Mouse (Mus musculus): Measurements from ENCODE around the gene Cplx3. TPM values are rescaled to one million over a fixed set of nuclear protein-coding genes. Genes with fewer than 3 reads are reported as not detected.

Gene Cplx3
- total RNA-seq, 2 experiments from 2014 or later, result 1.9 to 4.7 TPM

DNA sequence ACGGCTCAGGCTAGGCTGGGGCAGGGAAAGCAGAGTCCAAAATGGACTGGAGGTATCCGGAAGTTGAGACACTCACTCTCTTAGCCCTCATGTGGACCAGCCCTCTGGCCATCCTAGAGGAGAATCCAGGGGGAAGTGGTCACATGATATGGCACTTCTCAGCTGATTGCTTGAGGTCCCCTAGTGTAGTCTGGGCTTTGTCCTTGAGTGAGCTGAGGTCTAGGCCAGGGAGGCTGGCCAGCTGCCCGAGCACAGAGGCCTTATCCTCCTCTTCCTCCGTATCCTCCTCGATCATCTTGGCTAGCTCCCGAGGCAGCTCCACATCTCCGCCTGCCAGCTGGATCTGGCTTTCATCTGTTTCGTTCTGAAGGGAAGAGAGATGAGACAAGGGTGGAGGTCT lies 4.0 kb downstream of the Cplx3 start:
- DNase-seq (ENCODE audit: low spot score in 2 of 2), result no peak

DNA sequence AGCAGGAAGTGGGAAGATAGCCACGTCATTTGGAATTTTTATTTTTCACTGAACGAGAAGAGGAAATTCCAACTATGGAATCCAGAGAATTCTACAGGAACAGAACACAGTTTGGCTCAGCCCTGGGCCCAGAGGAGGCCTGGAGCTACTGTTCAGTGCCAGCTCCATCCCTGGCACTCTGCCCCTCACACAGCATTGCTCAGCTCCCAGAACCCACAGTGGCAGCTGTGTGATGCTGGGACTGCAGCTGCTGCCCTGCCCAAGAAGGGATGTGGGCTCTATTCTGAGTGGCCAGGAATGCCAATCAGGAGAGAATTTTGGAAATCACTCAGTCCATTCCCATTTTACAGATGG lies 4.8 kb downstream of the Cplx3 start:
- DNase-seq (ENCODE audit: low spot score in 2 of 2), result peak; percentile 53 to 76

DNA sequence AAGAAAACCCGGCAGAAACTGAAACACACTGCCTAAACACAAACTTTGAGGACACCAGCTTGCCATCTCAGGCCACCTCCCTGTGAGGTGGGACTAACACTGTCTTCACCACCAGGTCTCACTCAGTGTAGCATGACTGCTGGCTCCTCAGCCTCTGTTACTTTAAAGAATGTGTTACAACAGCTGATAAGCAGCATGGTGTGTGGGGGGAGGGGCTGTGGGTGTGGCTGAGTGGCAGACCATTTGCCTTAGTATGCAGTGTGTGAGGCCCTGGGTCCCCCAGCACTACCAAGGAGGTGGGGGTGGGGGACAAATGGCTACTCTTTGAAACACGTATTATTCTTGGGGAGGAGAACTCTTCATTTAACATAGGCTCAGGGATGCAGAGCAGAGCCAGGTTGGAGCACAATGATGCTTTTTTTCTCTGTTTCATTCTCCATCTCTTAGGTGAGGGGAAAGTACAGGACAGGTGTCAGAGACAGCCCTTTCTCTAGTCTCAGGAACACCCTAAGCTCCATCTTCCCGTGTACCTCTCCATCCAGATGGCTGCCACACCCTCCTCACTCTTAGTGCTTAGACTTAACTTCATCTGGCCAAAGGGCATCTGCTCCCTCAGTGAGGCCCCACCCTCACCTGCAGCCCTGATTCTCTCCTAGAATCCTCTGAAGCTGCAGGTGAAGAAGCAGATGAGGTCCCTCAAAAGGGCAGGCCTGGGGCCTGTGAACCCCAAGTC lies 5.3 kb downstream of the Cplx3 start:
- no peak for DNase-seq (ENCODE audit: low spot score in 2 of 2)

GRCm38 (mm10) chr9:57598851-57599563 lies 7.1 kb downstream of the Cplx3 start:
- no peak for DNase-seq (ENCODE audit: low spot score in 2 of 2)

GRCm38 (mm10) chr9:57597929-57598382 lies 8.1 kb downstream of the Cplx3 start:
- no peak for DNase-seq (ENCODE audit: low spot score in 2 of 2)

GRCm38 (mm10) chr9:57597265-57597664 lies 8.8 kb downstream of the Cplx3 start:
- DNase-seq (ENCODE audit: low spot score in 2 of 2), result no peak

- DNase-seq (ENCODE audit: low spot score in 2 of 2), result no peak
These were observed 11.9 kb downstream of the Cplx3 start for GRCm38 (mm10) chr9:57594174-57594509.

DNA sequence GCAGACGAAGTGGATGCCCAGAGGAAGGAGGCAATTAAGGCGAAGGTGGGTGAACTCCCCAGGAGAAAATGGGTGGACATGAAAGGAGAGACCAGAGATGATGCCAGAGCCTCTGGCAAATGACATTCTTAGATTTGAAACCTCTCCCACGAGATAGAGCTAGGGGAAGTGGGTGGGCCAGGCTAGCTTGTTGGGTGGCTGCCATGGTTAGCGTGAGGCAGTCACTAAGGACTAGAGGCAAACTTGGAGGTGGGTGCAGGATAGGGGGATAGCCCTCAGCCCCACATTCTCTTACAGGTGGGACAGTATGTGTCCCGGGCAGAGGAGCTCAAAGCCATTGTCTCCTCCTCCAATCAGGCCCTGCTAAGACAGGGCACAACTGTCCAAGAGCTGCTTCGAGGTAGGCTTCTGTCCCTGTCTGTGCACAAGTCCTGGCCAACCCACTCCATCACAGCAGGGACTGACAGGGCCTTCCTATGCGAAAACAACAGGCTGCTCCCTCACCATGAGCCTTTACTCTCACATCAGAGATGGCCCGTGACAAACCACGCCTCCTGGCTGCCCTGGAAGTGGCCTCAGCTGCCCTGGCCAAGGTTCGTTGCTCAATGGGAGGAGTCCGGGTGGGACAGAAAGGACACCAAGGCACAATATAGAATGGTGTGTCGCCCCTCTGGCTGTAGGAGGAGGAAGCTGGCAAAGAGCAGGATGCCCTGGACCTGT lies 12.5 kb downstream of the Cplx3 start:
- no peak for DNase-seq (ENCODE audit: low spot score in 2 of 2)

DNA sequence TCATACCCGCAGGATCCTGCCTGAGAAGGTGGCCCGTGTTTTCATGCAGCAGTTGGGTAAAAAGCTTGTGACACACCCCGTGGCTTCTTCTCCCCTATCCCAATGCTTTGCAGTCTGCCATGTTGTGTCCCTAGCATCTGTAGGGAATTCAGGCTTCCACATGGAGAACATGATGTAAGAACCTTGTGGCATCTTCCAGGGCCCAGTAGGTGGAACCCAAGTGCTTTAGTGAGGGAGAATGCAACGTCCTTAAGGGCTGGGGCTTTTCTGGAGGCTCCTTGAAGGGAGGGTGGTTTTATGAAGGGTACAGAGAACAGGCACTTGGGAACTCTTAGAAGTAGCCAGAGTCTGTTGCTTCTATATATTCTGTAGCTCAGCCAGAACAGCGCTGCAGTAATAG lies 15.4 kb downstream of the Cplx3 start:
- peak in 1 of 2 experiments; percentile 37 for DNase-seq (ENCODE audit: low spot score in 2 of 2)

DNA sequence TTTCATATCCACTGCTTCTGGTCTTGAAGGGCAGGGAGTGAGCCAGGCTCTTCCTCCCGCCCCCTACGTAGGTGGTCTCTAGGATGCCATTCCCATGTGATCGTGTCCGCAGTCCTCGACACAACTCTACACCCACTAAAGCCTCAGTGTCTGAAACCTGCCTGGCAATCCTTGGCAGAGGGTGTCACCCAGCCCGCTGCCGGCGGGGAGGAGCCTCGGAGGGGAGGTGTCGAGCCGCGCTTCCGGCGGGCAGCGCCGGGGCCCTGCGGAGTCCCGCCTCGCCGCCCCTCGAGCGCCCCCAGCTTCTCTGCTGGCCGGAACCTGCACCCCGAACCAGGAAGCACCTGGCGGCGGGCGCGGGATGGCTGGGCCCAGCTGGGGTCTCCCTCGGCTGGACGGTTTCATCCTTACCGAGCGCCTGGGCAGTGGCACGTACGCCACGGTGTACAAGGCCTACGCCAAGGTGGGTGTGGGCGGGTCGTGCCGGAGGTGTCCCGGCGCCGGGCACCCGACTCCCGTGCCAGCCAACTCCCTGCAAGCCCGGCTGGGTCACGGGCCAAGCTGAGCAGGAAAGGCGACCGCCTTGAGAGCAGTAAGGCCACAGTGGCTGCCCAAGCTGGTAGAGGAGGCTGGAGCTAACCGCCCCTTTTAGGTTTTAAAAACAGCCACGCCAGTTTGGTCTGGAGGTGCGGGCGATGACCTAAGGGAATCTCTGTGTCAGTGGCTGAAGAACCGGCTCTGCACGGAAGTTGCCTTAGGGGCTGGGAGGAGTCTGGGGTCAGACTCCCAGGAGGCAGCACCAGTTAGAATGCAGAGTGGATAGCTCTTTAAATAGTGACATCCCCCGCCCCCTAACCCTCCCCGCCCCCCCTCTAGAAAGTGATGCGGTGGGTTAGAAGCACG lies 16.6 kb downstream of the Cplx3 start, which contains the start of gene Ulk3:
Gene Ulk3 (plus strand): TSS at position 229 of the 903 bp plus-strand sequence.
- peak; percentile 65 to 75 for DNase-seq (ENCODE audit: low spot score in 2 of 2)

- DNase-seq (ENCODE audit: low spot score in 2 of 2), result no peak
These were observed 21.1 kb downstream of the Cplx3 start for GRCm38 (mm10) chr9:57584991-57585390.

- no peak for DNase-seq (ENCODE audit: low spot score in 2 of 2)
These were observed 28.8 kb downstream of the Cplx3 start for GRCm38 (mm10) chr9:57577144-57577849.

GRCm38 (mm10) chr9:57575577-57575976 lies 30.5 kb downstream of the Cplx3 start:
- DNase-seq (ENCODE audit: low spot score in 2 of 2), result no peak

DNA sequence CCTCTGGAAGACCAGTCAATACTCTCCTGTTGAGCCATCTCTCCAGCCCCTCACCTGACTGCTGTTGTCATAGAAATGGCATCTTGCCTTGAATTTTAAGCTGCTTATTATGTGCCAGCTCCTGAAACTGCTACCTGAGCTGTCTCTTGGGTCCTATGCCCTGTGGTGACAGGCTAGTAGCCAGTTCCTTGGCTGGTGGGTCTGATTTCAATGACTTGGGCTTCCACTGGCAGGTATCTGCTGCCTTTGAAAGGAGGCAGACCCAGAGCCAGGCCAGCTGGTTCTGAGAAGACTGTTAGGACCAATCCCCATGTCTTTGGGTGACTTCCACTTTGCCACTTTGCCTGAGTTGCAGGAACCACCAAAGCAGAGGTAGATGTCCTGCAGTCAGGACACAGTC lies 31.7 kb downstream of the Cplx3 start:
- DNase-seq (ENCODE audit: low spot score in 2 of 2), result no peak

- no peak for DNase-seq (ENCODE audit: low spot score in 2 of 2)
These were observed 37.6 kb downstream of the Cplx3 start for GRCm38 (mm10) chr9:57568500-57568899.

GRCm38 (mm10) chr9:57566846-57567245 lies 39.2 kb downstream of the Cplx3 start:
- DNase-seq (ENCODE audit: low spot score in 2 of 2), result no peak

- DNase-seq (ENCODE audit: low spot score in 2 of 2), result no peak
These were observed 40.3 kb downstream of the Cplx3 start for GRCm38 (mm10) chr9:57565741-57566221.

DNA sequence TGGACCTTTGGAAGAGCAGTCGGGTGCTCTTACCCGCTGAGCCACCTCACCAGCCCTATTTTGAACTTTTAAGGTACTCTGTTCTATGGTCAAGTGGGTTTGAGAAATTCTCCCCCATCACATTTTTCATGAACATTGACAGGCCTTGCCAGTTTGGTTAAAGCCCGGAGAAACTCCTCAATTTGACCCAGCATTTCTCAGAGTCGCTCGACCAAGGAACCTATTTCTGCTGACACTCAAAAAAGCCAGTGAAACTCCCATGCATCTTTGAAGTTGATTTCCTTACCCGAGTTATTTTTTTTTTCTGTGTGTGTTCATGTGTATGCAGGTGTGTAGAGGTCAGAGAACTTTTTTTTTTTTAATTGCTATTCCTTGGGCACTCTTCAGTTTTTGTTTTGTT lies 41.5 kb downstream of the Cplx3 start:
- DNase-seq (ENCODE audit: low spot score in 2 of 2), result no peak

DNA sequence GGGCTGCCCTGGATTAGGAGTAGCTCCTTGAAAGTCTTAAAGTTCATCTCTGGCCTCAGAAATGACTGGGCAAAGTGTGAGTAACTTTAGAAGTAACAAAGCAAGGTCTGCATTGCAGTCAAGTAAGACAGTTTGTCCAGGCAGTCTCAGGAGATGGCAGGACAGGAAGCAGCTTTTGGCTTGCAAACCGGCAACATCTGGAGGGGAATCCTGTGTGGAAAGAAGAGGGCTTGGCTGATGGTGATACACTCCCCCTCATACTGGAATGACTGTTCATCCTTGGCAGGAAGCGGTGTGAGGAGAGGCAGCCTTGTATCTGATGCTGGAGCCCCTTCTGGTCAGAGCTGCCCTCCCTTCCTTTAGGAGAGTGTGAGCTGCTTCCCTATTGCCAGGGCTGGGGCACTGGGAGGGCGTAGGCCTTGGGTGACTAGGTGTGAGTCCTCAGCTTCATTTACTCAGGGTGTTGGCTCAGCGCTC lies 43.1 kb downstream of the Cplx3 start:
- DNase-seq (ENCODE audit: low spot score in 2 of 2), result no peak

DNA sequence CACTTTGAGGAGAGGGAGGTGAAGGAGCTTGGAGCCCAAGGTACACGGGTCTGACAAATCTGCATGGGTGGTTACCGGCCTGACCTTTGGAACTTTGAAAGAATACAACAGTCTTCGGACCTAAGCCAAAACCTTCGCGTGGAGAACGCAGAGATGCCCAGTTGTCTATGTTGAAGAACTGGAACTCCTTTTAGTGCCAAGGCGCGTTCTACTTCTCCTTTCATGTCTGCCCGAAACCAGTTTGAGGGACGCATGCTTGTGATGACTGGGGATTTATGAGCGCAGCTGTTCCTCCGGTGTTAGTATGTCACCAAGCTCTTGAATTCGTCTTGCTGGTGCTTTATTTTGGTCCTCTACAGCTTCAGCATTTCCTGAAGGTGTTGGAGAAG lies 44.4 kb downstream of the Cplx3 start:
- DNase-seq (ENCODE audit: low spot score in 2 of 2), result no peak

All from layer of hippocampus, adult 18-20 months (tissue).